Mouse (Mus musculus) bone marrow macrophage, adult 2 months (primary cell): ENCODE results near the gene H2afx. TPM values are rescaled to one million over a fixed set of nuclear protein-coding genes. Genes with fewer than 3 reads are reported as not detected.

Experiments used
- H3K27ac ChIP-seq: 2 replicates; pipeline ENCODE4 v1.5.1; 2012; ENCODE audit warnings: low read depth, low read length; ENCODE audit not compliant: insufficient read depth
- H3K4me1 ChIP-seq: 2 replicates; pipeline ENCODE4 v1.6.1; 2012; ENCODE audit warnings: low read length; ENCODE audit not compliant: control insufficient read depth, insufficient read depth
- H3K4me3 ChIP-seq: 2 replicates; pipeline ENCODE4 v1.5.1; 2012; ENCODE audit warnings: mild to moderate bottlenecking, low read length, moderate library complexity; ENCODE audit not compliant: insufficient read depth
- CTCF ChIP-seq: IDR thresholded peaks from 2 replicates; pipeline ENCODE4 v1.5.1; 2012; ENCODE audit warnings: low read depth, mild to moderate bottlenecking, low read length, moderate library complexity
- POLR2A ChIP-seq: IDR thresholded peaks from 2 replicates; pipeline ENCODE4 v1.6.1; 2012; ENCODE audit warnings: mild to moderate bottlenecking, low read depth, low read length, borderline replicate concordance
- polyA plus RNA-seq: library from polyadenylated mRNA; stranded (reverse); fragments of >200 nt; gene quantifications from 2 replicates; pipeline ENCODE4 v1.2.4, GENCODE M21; 2012; ENCODE audit not compliant: missing spikeins, insufficient read depth, insufficient read length

The H2afx gene
- polyA plus RNA-seq, 1 experiment, result 57.0 TPM

GRCm38 (mm10) chr9:44379054-44379834 lies 44.8 kb downstream of the H2afx start, which contains the start of gene Hyou1:
Gene Hyou1, plus strand, starts transcription at chr9:44379490.
- Histone ChIP-seq H3K4me3 (peak within 1 kb of the TSS; percentile 96), H3K27ac (peak within 1 kb of the TSS; percentile 53), H3K4me1 (peaks cover 9% of the 10 kb centered on the region)
- TF ChIP-seq POLR2A, result no peak
- TF ChIP-seq CTCF, result no peak

GRCm38 (mm10) chr9:44379862-44380261 lies 45.4 kb downstream of the H2afx start:
- H3K4me1 ChIP-seq, result peaks cover 9% of the 10 kb centered on the region

DNA sequence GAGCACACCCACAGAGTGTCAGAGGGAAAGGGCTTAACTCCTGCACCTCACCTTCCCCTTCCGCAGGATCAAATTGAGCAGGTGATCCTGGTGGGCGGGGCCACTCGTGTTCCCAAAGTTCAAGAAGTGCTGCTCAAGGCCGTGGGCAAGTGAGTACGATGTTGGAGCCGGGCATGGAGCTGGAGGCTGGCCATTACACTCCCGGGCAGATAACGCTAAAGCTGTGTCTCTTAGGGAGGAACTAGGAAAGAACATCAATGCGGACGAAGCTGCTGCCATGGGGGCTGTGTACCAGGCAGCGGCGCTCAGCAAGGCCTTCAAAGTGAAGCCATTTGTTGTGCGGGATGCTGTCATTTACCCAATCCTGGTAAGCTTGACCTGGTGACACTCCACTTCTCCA lies 50.1 kb downstream of the H2afx start:
- H3K4me1 ChIP-seq, result peaks cover 5% of the 10 kb centered on the region
- TF ChIP-seq POLR2A, result no peak
- no peak overlapping the region for H3K4me3 ChIP-seq
- no peak overlapping the region for H3K27ac ChIP-seq

More at GRCm38 (mm10) chr9:44379862-44380261, 45.4 kb downstream of the H2afx start:
- H3K4me3 ChIP-seq, result peak overlapping the region; percentile 90
- 0 out of 2 replicates have a peak overlapping the region, but pooled peaks have one; percentile 17 for H3K27ac ChIP-seq
- TF ChIP-seq POLR2A (no peak), CTCF (no peak)

Other genes starting within 250 kb of the H2afx start
- gene Mfrp, start 233.0 kb upstream of the H2afx start, polyA plus RNA-seq, result not detected in 2 replicates
- gene C1qtnf5, start 227.4 kb upstream of the H2afx start, polyA plus RNA-seq, result not detected in 2 replicates
- gene Gm49380, start 221.2 kb upstream of the H2afx start, polyA plus RNA-seq, result not detected in 2 replicates
- 24.2 and 25.0 TPM in 2 replicates for gene Rnf26, start 221.2 kb upstream of the H2afx start, polyA plus RNA-seq
- 0.29 TPM in 1 of 2 replicates, not detected in the other for gene Mcam, start 200.2 kb upstream of the H2afx start, polyA plus RNA-seq
- 143 and 171 TPM in 2 replicates for gene Cbl, start 100.6 kb upstream of the H2afx start, polyA plus RNA-seq
- not detected in 2 replicates for gene Ccdc153, start 94.0 kb upstream of the H2afx start, polyA plus RNA-seq
- not detected in 2 replicates for gene Pdzd3, start 83.2 kb upstream of the H2afx start, polyA plus RNA-seq
- gene Nlrx1, start 66.1 kb upstream of the H2afx start, polyA plus RNA-seq, result 6.6 and 7.1 TPM in 2 replicates
- gene Abcg4, start 46.1 kb upstream of the H2afx start, polyA plus RNA-seq, result not detected in 2 replicates
- 23.8 and 28.0 TPM in 2 replicates for gene Hinfp, start 29.0 kb upstream of the H2afx start, polyA plus RNA-seq
- 19.9 and 24.0 TPM in 2 replicates for gene C2cd2l, start 14.4 kb upstream of the H2afx start, polyA plus RNA-seq
- 44.7 and 49.6 TPM in 2 replicates for gene Dpagt1, start 8.7 kb upstream of the H2afx start, polyA plus RNA-seq
- 22.4 and 25.8 TPM in 2 replicates for gene Hmbs, start 9.5 kb downstream of the H2afx start, polyA plus RNA-seq
- gene Vps11, start 27.0 kb downstream of the H2afx start, polyA plus RNA-seq, result 41.3 and 44.7 TPM in 2 replicates
- 32.8 and 33.6 TPM in 2 replicates for gene Hyou1, start 44.8 kb downstream of the H2afx start, polyA plus RNA-seq
- gene Slc37a4, start 62.2 kb downstream of the H2afx start, polyA plus RNA-seq, result 9.4 and 11.5 TPM in 2 replicates
- 2,665 and 2,801 TPM in 2 replicates for gene Rps25, start 72.4 kb downstream of the H2afx start, polyA plus RNA-seq
- 64.9 and 82.4 TPM in 2 replicates for gene Trappc4, start 72.9 kb downstream of the H2afx start, polyA plus RNA-seq
- 39.3 and 50.2 TPM in 2 replicates for gene Ccdc84, start 83.9 kb downstream of the H2afx start, polyA plus RNA-seq
- not detected in 2 replicates for gene Foxr1, start 106.4 kb downstream of the H2afx start, polyA plus RNA-seq
- not detected in 2 replicates for gene Upk2, start 120.3 kb downstream of the H2afx start, polyA plus RNA-seq
- 6.7 and 9.5 TPM in 2 replicates for gene Bcl9l, start 148.1 kb downstream of the H2afx start, polyA plus RNA-seq
- gene Cxcr5, start 227.2 kb downstream of the H2afx start, polyA plus RNA-seq, result not detected in 2 replicates